Mouse (Mus musculus): ENCODE measurements around the gene Gm9837. TPM values are rescaled to one million over a fixed set of nuclear protein-coding genes. Genes with fewer than 3 reads are reported as not detected.

Gene Gm9837
- total RNA-seq, 1 experiment from 2014 or later, result not detected

DNA sequence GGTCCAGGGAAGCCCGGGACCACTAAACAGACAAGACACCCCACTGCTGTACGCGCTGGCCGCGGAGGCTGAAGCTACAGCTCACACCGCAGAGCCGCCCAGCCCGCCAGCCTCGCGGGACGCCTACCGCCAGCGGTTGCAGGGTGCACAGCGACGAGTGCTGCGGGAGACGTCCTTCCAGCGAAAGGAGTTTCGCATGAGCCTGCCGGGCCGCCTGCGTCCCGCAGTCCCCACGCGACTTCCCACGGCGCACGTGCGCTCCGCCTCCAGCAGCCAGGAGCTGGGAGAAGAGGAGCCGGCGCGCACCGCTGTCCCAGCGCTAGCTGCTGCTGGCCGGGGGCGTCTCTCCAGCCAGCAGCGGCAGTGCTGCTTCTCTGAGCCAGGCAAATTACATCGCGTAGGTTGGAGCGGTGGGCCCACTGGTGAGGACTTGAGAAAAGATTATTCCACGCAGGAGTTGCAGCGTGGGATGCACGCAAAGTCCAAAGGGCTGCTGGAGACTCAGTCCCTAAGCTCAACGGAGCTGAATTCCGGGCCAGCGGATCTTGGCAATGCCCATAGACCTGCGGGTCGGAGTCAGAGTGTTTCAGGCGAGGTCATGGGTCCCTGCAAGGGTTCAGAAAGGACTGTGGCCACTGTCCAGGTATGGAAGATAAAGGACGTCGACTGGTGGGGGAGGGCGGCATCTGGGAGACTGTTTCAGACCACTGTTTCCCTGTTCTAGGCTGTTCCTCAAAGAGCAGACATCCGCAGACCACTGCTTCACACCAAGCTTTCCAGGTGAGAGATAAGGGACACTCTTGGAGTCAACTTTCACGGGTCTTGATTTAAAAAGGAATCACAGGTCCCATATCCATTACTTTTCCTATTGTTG is 6.5 kb downstream of the Gm9837 start:
- ATAC-seq (replicated peaks; ENCODE audit: insufficient number of reproducible peaks, low FRiP score, low TSS enrichment, poor library complexity, severe bottlenecking), result no peak

DNA sequence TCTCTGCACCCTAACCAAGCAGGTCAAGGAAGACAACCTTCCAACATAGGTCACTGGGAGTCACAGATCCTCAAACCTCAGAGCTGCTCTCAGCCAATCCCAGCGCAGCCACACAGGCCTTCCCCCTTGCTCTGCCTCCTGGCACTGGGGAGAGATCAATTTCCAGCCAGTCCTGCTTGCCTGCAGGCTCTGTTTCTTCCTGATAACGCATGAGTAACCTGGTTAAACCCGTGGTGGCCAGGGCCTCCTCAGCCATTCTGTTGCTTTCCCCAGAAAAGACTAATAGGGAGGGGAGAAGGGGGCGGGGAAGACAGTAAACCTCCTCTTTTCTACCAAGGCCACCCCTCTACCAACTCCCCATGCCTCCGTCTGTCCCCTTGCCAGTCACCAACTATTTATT is 8.6 kb downstream of the Gm9837 start:
- no peak for ATAC-seq (replicated peaks; ENCODE audit: insufficient number of reproducible peaks, low FRiP score, low TSS enrichment, poor library complexity, severe bottlenecking)

DNA sequence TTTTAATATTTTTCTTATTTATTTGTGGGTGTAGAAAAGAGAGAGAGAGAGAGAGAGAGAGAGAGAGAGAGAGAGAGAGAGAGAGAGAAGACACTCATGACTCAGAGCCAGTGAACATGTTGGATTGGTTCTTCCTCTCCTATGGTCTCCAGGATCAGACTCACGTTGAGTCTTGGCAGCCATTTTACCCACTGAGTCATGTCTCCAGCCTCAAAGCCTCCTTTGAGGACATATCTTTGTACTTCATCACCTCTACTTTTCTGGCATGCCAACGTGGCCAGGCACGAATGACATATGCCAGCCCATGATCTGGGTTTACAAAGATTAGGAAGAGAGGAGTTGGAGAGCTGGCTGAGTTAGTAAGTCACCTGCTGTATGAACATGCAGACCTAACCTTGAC is 10.1 kb downstream of the Gm9837 start:
- no peak for ATAC-seq (replicated peaks; ENCODE audit: insufficient number of reproducible peaks, low FRiP score, low TSS enrichment, poor library complexity, severe bottlenecking)

DNA sequence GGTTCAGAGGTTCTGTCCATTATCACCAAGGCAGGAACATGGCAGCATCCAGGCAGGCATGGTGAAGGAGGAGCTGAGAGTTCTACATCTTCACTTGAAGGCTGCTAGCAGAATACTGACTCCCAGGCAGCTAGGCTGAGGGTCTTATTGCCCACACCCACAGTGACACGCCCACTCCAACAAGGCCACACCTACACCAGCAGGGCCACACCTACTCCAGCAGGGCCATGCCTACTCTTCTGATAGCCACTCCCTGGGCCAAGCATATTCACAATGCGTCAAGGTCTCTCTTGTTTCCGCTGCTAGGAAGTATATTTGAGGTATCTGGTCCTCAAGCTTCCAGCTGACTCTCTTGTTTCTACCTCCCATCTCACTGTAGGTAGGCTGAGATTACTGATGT is 11.3 kb downstream of the Gm9837 start:
- no peak for ATAC-seq (replicated peaks; ENCODE audit: insufficient number of reproducible peaks, low FRiP score, low TSS enrichment, poor library complexity, severe bottlenecking)

DNA sequence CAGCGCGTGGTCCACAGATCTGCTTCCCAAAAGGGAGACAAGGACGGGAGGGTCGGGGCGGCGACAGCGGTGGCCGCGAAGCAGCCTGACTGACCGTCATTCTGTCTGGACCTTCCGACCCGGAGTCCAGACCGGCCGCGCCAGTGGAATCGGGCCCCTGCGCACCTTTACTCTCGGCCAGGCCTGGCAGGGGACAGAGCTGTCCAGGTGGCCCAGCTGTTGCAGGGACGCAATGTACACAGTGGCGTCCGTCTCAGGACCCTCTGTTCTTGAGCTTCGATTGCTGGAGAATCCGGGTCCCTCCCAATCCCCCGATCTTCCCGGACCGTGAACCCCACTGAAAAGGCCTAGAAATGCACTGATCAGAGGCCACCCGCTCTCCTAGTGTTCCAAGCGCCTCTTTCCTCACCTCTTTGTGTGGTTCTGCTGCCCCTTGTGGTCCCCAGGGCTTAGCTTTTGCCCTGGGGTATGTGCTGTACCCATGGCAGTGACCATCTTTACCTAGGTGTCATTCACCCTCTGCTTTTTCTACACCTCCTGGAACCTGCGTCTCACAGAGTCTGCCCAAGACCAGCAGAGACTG is 12.8 kb downstream of the Gm9837 start:
- no peak for ATAC-seq (replicated peaks; ENCODE audit: insufficient number of reproducible peaks, low FRiP score, low TSS enrichment, poor library complexity, severe bottlenecking)

DNA sequence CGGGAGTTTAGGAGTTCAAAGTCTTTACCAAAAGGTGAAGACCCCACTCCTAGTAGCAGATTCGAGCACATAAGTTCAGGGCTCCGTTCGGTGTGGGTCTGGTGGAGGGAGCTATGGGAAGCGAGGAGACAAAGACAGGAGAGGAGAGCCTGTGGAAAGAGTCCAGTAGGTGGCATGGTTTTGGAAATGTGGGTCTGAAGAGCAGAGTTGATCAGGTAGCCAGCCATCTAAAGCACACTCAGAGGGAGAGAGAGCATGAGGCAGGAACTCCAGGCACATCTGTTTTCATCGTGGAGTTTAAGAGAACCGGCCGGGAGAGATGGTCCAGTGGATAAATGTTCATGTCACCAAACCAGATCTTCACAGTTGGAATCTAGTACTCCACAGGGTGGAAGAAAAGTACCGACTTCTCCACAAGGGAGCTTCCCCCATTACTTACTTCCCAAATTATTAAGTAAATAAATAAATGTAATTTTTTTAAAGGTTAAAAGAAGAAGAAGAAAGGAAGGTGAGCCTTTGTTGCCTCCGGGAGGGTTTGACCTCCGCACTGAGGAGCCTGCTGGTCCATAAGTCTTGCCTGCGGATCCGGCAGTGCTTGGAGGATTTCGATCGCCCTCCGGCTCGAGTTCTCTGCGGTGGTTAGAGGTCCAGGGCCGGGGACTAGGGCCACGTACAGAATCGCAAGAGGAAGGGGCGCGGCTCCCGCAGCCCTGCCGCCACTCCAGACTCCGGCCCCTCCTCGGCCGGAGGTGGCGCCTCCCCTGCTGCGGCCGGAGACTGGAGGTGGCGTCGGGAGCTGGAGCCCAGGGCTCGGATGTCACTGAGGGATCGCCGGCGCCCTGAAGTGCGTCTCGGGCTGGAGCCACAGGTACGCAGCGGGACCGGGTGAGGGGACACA is 13.6 kb downstream of the Gm9837 start, which contains the start of the genes Gm10447 and Shroom1:
Gene Gm10447, minus strand, starts transcription at position 637 of the 898 bp plus-strand sequence.
Gene Shroom1, plus strand, starts transcription at position 732 of the 898 bp plus-strand sequence.
- ATAC-seq (replicated peaks; ENCODE audit: insufficient number of reproducible peaks, low FRiP score, low TSS enrichment, poor library complexity, severe bottlenecking), result no peak

DNA sequence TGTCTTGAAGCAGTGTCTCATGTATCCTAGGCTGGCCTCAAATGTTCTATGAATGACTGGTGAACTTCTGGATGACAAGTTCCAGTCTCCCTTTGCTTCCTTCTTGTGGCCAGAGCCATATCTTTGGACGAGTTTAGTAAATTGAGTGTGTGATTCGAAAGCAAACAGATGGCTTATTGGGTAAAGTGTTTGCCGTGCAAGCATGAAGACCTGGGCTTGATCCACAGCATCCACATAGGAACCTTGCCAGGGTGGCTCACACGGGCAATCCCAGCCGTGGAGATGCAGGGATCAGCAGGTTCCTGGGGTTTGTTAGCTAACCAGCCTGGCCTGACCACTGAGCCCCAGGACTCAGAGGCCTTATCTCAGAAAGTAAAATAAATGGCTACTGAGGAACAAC is 17.2 kb downstream of the Gm9837 start:
- no peak for ATAC-seq (replicated peaks; ENCODE audit: insufficient number of reproducible peaks, low FRiP score, low TSS enrichment, poor library complexity, severe bottlenecking)

DNA sequence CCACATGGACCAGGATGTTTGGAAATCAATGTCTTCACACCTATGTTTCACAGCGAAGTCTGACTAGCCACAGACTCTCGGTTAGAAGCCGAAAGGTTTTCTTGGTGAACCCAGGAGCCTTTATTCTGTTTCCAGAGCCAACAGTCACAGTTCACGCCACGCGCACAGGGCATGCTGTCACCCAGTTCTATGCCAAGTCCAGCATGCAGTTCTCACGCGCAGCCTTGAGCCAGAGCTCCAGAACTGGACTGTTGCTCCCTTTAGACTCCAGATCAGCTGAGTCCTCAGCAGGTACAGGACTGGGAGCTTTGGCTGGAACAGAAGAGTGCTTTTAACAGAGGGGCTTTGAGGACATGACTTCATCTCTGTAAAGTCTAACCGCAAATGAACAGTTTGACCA is 17.9 kb downstream of the Gm9837 start:
- no peak for ATAC-seq (replicated peaks; ENCODE audit: insufficient number of reproducible peaks, low FRiP score, low TSS enrichment, poor library complexity, severe bottlenecking)

DNA sequence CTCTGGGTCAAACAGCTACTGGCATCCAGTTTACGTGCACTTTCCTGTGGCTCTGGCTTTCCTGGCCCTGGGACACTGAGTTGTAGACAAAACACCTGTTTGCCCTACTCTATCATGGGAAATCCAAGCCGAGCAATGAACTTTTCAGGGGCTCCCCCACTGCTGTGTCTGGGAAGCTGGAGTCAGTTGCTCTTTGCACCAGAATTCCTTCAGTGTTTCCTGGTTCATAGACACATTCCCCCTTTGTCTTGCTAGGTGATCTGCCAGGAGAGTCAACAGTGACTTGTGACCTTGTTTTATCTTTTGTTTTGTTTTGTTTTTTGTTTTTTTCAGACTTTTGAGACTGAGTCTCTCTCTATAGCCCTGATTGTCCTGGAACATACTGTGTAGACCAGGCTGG is 18.9 kb downstream of the Gm9837 start:
- no peak for ATAC-seq (replicated peaks; ENCODE audit: insufficient number of reproducible peaks, low FRiP score, low TSS enrichment, poor library complexity, severe bottlenecking)

DNA sequence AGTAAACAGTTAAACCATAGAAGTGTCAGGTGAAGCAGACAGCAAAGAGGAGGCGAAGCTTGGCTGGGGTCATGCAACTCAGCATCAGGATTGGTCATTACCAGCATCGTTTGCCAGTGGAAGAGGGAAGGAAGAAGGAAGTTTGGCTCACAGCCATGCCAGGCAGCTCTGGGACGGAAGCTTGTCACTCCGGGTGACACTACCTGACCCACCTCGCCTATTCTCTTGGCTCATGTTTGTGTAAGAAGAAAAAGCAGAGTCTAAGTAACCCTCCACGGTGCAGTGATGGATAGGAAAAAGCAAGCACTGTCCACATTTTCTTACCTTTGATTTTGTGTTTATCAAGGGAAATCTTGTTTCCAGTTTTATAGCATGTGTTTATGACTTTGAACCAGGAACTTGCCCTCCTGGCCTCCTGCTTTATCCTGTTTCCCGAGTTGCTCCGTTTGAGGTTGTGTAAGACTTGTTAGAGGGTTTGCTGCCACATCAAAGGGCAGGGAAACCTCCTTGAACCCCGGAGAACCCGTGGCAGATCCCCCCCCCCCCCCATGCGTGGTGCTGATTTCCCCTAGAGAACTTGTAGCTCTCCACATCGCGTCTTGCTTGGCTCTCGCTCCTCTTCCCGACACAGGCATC is 20.1 kb downstream of the Gm9837 start:
- ATAC-seq (replicated peaks; ENCODE audit: insufficient number of reproducible peaks, low FRiP score, low TSS enrichment, poor library complexity, severe bottlenecking), result no peak

DNA sequence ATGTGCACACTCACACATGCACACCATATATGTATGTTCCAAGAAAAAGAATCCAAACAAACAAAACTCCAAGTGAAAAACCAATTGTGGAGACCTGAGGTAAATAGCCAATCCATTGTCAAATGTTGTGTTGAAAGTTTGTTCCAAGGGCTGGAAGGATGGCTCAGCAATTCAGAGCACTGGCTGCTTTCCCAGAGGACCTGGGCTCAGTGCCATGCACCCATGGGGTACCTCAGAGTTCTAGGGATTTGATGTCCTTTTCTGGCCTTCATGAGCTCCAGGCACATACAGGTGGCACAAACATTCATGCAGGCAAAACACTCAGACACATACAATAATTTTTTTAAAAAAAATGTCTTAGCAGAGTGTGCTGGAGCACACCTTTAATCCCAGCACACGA is 21.8 kb downstream of the Gm9837 start:
- ATAC-seq (replicated peaks; ENCODE audit: insufficient number of reproducible peaks, low FRiP score, low TSS enrichment, poor library complexity, severe bottlenecking), result no peak

DNA sequence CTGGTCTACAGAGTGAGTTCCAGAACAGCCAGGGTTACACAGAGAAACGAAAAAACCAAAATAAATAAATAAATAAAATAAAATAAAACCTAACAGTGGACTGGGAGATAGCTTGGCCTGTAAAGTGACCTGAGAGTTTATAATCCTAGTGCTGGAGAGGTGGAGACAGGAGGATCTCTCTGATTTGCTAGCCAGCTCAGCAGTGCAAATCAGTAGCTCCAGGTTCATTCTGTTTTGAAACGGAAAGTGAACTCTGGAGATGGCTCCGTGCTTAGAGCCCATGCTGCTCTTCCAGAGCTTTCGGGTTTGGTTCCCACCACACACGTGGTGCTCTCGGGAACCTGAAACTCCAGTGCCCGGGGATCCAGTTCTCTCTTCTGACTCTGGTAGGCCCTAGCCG is 22.3 kb downstream of the Gm9837 start:
- no peak for ATAC-seq (replicated peaks; ENCODE audit: insufficient number of reproducible peaks, low FRiP score, low TSS enrichment, poor library complexity, severe bottlenecking)

DNA sequence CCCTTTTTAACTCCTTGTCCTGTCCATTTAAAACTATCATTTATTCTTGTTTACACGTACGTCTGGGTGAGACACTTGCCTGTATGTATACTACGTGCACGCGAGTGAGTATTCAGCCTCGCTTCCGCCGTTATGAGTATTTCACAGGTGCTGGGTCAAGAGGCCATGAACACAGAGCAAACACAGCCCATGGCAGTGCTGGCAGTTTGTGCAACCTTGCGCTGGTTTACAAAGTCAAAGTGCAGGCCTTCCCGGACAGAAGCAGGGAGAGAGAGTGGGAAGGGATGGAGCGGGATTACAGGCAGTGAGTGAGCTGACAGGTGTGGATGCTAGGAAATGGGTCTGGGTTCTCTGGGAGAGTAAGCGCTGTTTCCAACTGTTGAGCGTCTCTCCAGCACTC is 24.1 kb downstream of the Gm9837 start:
- ATAC-seq (replicated peaks; ENCODE audit: insufficient number of reproducible peaks, low FRiP score, low TSS enrichment, poor library complexity, severe bottlenecking), result no peak

DNA sequence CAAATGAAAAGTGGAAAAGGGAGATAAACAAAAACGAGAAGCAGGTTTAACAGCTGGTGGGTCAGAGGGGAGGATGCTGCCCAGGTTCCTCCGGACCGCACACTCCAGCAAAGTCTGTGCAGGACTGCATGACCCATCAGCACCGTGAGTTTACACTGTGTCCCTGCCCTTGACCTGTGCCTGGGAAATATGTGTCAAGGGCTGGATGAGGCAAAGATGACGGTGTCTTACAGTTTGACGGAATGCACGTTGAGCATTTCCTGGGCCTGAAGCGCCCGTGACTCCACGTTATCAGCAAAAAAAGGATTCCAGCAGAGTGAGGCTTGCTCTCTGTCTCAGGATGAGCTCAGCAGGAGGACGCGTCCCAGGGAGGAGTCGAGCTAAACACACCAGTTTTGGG is 24.7 kb downstream of the Gm9837 start:
- no peak for ATAC-seq (replicated peaks; ENCODE audit: insufficient number of reproducible peaks, low FRiP score, low TSS enrichment, poor library complexity, severe bottlenecking)

DNA sequence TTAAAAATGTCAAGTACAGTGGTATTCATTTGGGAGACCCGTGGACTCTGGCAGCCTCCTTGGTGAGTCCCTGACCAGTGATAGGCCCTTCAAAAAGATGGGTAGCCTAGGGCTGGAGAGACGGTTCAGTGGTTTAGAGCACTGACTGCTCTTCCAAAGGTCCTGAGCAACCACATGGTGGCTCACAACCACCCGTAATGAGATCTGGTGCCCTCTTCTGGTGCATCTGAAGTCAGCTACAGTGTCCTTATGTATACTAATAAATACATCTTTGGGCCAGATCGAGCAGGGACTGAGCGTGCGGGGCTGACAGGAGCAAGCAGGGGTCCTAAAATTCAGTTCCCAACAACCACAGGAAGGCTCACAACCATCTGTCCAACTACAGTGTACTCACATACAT is 26.4 kb downstream of the Gm9837 start:
- ATAC-seq (replicated peaks; ENCODE audit: insufficient number of reproducible peaks, low FRiP score, low TSS enrichment, poor library complexity, severe bottlenecking), result no peak

DNA sequence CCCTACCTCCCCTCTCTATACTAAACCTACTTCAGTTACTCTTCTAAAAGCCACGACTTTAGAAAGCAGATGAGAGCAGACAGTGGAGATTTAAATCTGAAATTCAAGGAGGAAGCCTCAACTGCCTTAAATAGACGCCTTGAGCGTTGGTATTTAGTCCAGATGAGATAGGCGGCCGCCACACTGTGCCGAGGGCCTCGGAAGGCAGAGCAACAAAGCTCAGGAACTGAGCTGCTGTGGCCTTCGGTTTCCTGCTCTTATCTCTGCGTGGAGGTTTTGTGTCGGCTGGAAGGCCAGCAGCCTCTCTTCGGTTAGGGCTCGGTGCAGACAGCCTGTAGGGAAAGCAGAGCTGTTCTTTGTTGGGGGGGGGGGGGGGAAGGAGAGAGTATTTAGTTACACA is 28.4 kb downstream of the Gm9837 start:
- ATAC-seq (replicated peaks; ENCODE audit: insufficient number of reproducible peaks, low FRiP score, low TSS enrichment, poor library complexity, severe bottlenecking), result no peak

DNA sequence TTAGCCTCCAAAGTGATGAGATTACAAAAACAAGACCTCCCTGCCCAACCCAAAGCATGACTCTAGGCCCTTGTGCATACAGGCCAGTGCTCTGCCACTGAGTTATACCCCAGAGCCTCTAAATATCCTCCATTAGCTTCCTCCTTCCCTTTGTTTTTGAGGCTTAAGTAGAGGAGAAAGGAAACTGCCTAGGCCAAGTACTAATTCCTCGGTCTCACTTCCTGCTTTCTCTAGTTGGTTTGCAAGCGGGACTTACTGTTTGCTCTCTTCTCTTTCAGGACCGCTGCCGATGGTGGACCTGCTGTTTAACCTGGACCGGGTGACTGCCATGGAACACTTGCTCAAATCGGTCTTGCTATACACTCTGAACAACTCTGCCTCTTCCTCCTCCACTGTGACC is 33.9 kb downstream of the Gm9837 start:
- no peak for ATAC-seq (replicated peaks; ENCODE audit: insufficient number of reproducible peaks, low FRiP score, low TSS enrichment, poor library complexity, severe bottlenecking)

DNA sequence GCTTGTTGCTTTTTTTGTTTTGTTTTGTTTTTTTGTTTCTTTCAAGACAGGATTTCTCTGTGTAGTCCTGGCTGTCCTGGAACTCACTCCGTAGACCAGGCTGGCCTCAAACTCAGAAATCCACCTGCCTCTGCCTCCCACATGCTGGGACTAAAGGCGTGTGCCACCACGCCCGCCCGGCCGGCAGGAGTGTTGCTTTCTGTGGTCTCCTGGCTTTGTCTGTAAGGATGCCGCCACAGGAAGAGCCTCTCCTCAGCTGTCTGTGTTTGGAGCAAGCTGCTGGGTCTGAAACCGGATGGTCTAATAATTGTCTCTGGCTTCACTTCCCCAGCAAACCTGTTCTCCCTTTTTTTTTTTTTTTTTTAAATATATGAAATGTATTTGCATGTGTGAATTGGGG is 34.8 kb downstream of the Gm9837 start:
- ATAC-seq (replicated peaks; ENCODE audit: insufficient number of reproducible peaks, low FRiP score, low TSS enrichment, poor library complexity, severe bottlenecking), result no peak

DNA sequence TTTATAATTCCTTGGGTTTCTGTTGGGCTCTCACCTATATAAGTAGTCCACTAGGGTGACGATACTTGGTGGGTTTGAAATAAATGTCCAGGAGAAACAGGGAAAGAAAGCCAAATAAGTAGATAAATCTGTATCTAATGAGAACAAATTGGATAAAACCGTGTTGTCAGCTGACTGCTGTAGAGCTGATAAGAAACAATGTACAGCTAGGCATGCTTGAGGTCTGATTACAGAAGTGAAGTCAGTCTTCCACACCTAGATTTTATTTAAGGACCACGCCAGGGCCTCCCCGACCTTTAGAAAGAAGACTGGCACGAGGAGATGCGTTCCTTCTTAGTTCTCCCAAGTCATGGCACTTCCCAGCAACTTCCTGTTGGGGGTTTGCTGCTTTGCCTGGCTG is 37.2 kb downstream of the Gm9837 start:
- ATAC-seq (replicated peaks; ENCODE audit: insufficient number of reproducible peaks, low FRiP score, low TSS enrichment, poor library complexity, severe bottlenecking), result no peak

All from monocyte, adult 5-6 weeks (primary cell).